Mouse (Mus musculus): Measurements from ENCODE around the gene Chd5. TPM values are rescaled to one million over a fixed set of nuclear protein-coding genes. Genes with fewer than 3 reads are reported as not detected.
A peak's percentile ranks its signal among the peaks of the same experiment; 100 is the strongest.

Chd5 gene
- polyA plus RNA-seq, 1 experiment, result 88.7 TPM

- Histone ChIP-seq H3K4me3 (ENCODE audit: control insufficient read depth, low read depth, low read length) (no peak overlapping the region), H3K27me3 (ENCODE audit: control insufficient read depth, insufficient read depth, low read length) (no peaks in the 10 kb centered on the region; the same call in 1 of the 2 replicates), H3K27ac (ENCODE audit: control insufficient read depth, insufficient read depth, low read depth, low read length) (no peak overlapping the region), H3K4me1 (ENCODE audit: control insufficient read depth, insufficient read depth, low read length) (peaks cover 22% of the 10 kb centered on the region), H3K36me3 (ENCODE audit: control insufficient read depth, insufficient read depth, low read length) (no peaks in the 10 kb centered on the region)
- TF ChIP-seq CTCF (IDR thresholded peaks at IDR 0.05; ENCODE audit: control insufficient read depth, insufficient read depth, insufficient replicate concordance, low read depth, low read length) (no peak), POLR2A (IDR thresholded peaks at IDR 0.05; ENCODE audit: control insufficient read depth, low read depth, low read length) (no peak)
These were observed 20.8 kb upstream of the Chd5 start for GRCm38 (mm10) chr4:152317631-152318033.

GRCm38 (mm10) chr4:152318517-152319234 lies 19.8 kb upstream of the Chd5 start, which contains the start of gene Rnf207:
Gene Rnf207 (minus strand): TSS chr4:152318993.
- Histone ChIP-seq H3K27me3 (ENCODE audit: control insufficient read depth, insufficient read depth, low read length) (no peaks in the 10 kb centered on the region), H3K4me3 (ENCODE audit: control insufficient read depth, low read depth, low read length) (peak within 1 kb of the TSS; percentile 64), H3K4me1 (ENCODE audit: control insufficient read depth, insufficient read depth, low read length) (peaks cover 18% of the 10 kb centered on the region), H3K36me3 (ENCODE audit: control insufficient read depth, insufficient read depth, low read length) (no peaks in the 10 kb centered on the region), H3K27ac (ENCODE audit: control insufficient read depth, insufficient read depth, low read depth, low read length) (no peak within 1 kb of the TSS)
- TF ChIP-seq CTCF (IDR thresholded peaks at IDR 0.05; ENCODE audit: control insufficient read depth, insufficient read depth, insufficient replicate concordance, low read depth, low read length) (peak; percentile 28; the same call in 1 of the 2 replicates), POLR2A (IDR thresholded peaks at IDR 0.05; ENCODE audit: control insufficient read depth, low read depth, low read length) (no peak)

GRCm38 (mm10) chr4:152321464-152321863 lies 17.0 kb upstream of the Chd5 start:
- TF ChIP-seq CTCF (IDR thresholded peaks at IDR 0.05; ENCODE audit: control insufficient read depth, insufficient read depth, insufficient replicate concordance, low read depth, low read length), result no peak
- TF ChIP-seq POLR2A (IDR thresholded peaks at IDR 0.05; ENCODE audit: control insufficient read depth, low read depth, low read length), result no peak
- no peaks in the 10 kb centered on the region for H3K36me3 ChIP-seq (ENCODE audit: control insufficient read depth, insufficient read depth, low read length)
- peaks cover 15% of the 10 kb centered on the region for H3K4me1 ChIP-seq (ENCODE audit: control insufficient read depth, insufficient read depth, low read length)
- no peak overlapping the region for H3K4me3 ChIP-seq (ENCODE audit: control insufficient read depth, low read depth, low read length)
- no peak overlapping the region for H3K27ac ChIP-seq (ENCODE audit: control insufficient read depth, insufficient read depth, low read depth, low read length)
- no peaks in the 10 kb centered on the region for H3K27me3 ChIP-seq (ENCODE audit: control insufficient read depth, insufficient read depth, low read length)

GRCm38 (mm10) chr4:152324641-152325562 lies 13.5 kb upstream of the Chd5 start:
- H3K4me3 ChIP-seq (ENCODE audit: control insufficient read depth, low read depth, low read length), result peak overlapping the region; percentile 88
- H3K27ac ChIP-seq (ENCODE audit: control insufficient read depth, insufficient read depth, low read depth, low read length), result 0 out of 2 replicates have a peak overlapping the region, but pooled peaks have one; percentile 40
- H3K4me1 ChIP-seq (ENCODE audit: control insufficient read depth, insufficient read depth, low read length), result peaks cover 13% of the 10 kb centered on the region
- H3K27me3 ChIP-seq (ENCODE audit: control insufficient read depth, insufficient read depth, low read length), result no peaks in the 10 kb centered on the region
- TF ChIP-seq POLR2A (IDR thresholded peaks at IDR 0.05; ENCODE audit: control insufficient read depth, low read depth, low read length) (no peak), CTCF (IDR thresholded peaks at IDR 0.05; ENCODE audit: control insufficient read depth, insufficient read depth, insufficient replicate concordance, low read depth, low read length) (no peak)
- H3K36me3 ChIP-seq (ENCODE audit: control insufficient read depth, insufficient read depth, low read length), result no peaks in the 10 kb centered on the region

- H3K36me3 ChIP-seq (ENCODE audit: control insufficient read depth, insufficient read depth, low read length), result no peaks in the 10 kb centered on the region
- H3K27me3 ChIP-seq (ENCODE audit: control insufficient read depth, insufficient read depth, low read length), result no peaks in the 10 kb centered on the region
- peak within 1 kb of the TSS; percentile 86 for H3K27ac ChIP-seq (ENCODE audit: control insufficient read depth, insufficient read depth, low read depth, low read length)
- peaks cover 13% of the 10 kb centered on the region for H3K4me1 ChIP-seq (ENCODE audit: control insufficient read depth, insufficient read depth, low read length)
- TF ChIP-seq POLR2A (IDR thresholded peaks at IDR 0.05; ENCODE audit: control insufficient read depth, low read depth, low read length), result peak; percentile 91
- peak; percentile 21; the same call in 1 of the 2 replicates for TF ChIP-seq CTCF (IDR thresholded peaks at IDR 0.05; ENCODE audit: control insufficient read depth, insufficient read depth, insufficient replicate concordance, low read depth, low read length)
- peak within 1 kb of the TSS; percentile 88 for H3K4me3 ChIP-seq (ENCODE audit: control insufficient read depth, low read depth, low read length)
These were observed 12.7 kb upstream of the Chd5 start, which contains the start of gene Rpl22 for GRCm38 (mm10) chr4:152325574-152326411. Gene Rpl22 (plus strand): TSS chr4:152325742.

GRCm38 (mm10) chr4:152326543-152326942 lies 11.9 kb upstream of the Chd5 start:
- Histone ChIP-seq H3K27me3 (ENCODE audit: control insufficient read depth, insufficient read depth, low read length) (no peaks in the 10 kb centered on the region), H3K4me3 (ENCODE audit: control insufficient read depth, low read depth, low read length) (peak overlapping the region; percentile 88), H3K4me1 (ENCODE audit: control insufficient read depth, insufficient read depth, low read length) (peaks cover 13% of the 10 kb centered on the region), H3K27ac (ENCODE audit: control insufficient read depth, insufficient read depth, low read depth, low read length) (0 out of 2 replicates have a peak overlapping the region, but pooled peaks have one; percentile 34), H3K36me3 (ENCODE audit: control insufficient read depth, insufficient read depth, low read length) (no peaks in the 10 kb centered on the region; the same call in 1 of the 2 replicates)
- TF ChIP-seq CTCF (IDR thresholded peaks at IDR 0.05; ENCODE audit: control insufficient read depth, insufficient read depth, insufficient replicate concordance, low read depth, low read length) (no peak), POLR2A (IDR thresholded peaks at IDR 0.05; ENCODE audit: control insufficient read depth, low read depth, low read length) (no peak)
